Mouse (Mus musculus) urinary bladder, adult 2 months (tissue): Measurements from ENCODE around the gene Grip1. TPM values are rescaled to one million over a fixed set of nuclear protein-coding genes. Genes with fewer than 3 reads are reported as not detected.
"Not testable (repeated sequence)": the region's sequence is repeated elsewhere in the genome, so short reads cannot be mapped to it uniquely, and the experiment has no call there.

Experiments
- DNase-seq: peaks from one replicate; pipeline ENCODE4 v3.0.0; 2022; ENCODE audit warnings: low spot score
- polyA plus RNA-seq: library from polyadenylated mRNA; depleted of rRNA; stranded (reverse); fragments of >200 nt; gene quantifications from 2 replicates; pipeline ENCODE4 v1.2.3, GENCODE M21; 2012

Gene Grip1
- polyA plus RNA-seq, 1 experiment, result 0.30 TPM

DNA sequence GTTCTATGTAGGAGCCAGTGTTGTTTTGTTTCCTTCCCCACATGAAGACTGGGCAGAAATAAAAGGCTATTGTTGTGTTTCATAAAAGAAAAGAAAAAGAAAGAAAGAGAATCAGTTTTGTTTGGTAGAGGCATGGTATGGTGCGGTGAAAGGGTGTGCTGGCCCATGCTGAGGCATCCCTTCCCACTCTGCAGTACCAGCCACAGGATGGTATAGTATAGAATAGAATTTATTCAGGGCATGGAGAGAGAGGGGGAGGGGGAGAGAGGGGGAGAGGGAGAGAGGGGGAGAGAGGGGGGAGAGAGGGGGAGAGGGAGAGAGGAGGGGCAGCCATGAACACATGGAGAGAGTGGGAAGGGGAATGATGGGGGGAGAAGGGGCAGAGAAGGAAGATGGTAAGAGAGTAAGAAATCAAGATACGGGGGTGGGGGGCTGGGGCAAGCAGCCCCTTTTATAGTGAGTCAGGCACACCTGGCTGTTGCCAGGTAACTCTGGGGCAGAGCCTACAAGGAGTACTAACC lies 591.1 kb downstream of the Grip1 start:
- DNase-seq, result no peak

DNA sequence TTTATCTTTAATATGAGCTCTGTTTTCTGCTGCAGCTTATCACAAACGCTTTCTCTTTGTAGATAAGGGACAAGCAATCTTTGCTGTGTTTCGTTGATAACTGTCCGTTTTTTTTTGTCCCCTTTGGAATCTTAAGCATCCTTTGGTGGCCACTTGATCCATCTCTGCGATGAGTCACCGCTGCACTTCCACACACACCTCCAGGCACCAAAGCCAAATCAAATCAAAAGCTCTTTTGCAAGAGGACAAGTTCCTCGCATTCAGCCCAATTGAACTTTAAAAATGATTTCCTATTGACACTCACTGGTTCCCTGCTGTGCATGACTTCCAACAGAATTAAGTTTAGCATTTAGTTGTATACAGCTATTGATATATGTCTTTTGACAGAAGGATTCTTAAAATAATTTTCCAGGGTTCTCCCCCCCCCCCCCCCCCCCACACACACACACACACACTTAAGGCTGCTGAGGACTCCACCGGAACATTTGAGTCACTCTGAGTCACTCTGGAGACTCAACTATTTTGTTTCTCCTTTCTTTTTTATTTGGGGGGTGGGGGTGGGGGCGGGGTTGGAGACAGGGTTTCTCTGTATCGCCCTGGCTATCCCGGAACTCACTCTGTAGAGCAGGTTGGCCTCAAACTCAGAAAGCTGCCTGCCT lies 607.1 kb downstream of the Grip1 start:
- DNase-seq, result no peak

DNA sequence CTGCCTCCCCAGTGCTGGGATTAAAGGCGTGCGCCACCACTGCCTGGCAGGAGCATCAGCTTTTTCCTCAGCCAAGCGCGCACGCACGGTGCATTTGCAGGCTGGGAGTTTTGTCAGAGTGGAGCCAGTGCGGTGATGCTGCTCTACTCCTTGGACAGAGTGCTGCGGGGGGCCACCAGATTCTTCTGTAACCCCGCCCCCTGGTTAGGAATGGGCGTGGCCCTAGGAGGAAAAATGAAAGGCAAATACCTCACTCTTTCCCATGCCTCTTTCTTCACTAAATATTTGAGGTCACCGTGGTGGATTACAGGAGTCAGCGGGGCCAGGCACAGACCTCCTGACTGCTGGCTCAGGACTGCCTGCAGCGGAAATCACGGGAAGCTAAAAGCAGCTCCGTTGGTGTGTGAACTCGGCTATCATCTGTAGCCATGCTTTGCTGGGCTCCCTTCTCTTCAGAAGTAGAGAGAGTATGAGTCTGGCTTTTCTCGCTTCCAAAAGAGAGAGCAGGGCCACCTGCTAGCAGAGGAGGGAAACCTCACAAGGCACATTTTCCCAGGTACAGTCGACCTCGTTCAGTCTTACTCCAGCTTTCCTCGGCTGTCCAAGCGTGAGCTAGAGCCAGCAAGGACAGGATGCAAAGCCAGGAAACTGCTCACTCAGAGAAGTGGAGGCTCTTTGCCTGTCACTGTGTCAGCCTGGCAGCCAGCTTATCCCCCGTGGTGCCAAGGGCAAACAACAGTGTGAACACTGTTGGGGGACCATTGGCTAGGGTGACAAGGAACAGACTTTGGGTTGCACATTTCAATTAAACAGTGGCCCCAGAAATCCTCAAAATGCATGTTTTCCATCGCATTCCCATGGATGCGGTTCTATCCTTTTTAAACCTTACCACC lies 607.9 kb downstream of the Grip1 start:
- DNase-seq, result no peak

DNA sequence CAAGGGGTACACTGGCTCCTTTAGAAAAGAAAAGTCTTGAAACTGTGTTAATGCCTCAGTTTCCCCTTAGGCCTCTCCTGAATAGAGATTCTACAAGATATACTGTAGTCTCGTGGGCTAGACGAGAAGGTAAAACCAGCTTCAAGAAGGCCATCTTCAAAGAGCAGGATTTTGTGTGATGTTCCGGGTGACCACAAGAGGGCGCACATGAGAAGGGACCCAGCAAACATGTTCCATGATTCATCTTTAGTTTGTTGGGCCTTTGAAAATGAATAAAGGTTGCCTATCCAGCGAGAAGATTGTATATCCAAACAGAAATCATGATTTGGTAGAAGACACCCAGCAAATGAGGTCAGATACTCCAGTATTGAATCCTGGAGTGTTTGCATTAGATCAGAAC lies 610.8 kb downstream of the Grip1 start:
- DNase-seq, result no peak

DNA sequence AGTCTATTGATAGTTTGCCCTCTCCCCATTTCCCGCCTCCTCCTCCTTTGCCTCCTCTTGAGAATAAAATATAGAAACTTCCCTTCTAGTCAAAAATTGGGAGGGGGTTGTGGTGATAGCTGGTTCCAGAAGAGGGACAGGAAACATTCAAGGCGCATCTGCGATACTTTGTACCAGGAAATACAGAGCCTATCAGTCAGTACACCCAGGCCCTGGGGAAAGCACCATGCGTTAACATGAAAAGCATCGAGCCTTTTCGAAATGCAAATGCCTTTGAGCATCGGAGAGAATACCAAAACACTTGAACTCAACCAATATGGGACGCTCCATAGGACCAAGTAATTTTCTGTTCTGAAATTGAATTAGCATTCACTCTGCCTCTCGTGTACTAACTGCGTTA lies 612.7 kb downstream of the Grip1 start:
- no peak for DNase-seq

DNA sequence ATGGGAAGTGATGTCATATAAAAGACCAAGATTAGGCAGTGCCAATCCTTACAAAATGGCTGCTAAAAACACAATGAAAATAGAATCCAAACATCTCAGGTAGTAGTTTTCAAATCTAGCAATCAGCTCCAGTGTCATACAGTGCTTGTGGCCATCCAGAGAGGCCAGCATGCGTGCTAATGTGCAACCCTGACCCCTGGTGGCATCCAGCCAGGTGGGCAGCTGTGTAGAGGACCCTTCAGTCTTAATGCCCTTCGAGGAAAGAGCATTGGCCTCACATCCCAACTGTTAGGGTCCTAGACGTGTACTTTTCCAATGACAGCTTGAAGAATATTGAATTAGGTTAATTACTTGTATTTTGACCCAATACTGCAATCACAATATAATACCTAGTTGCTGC lies 624.2 kb downstream of the Grip1 start:
- no peak for DNase-seq

DNA sequence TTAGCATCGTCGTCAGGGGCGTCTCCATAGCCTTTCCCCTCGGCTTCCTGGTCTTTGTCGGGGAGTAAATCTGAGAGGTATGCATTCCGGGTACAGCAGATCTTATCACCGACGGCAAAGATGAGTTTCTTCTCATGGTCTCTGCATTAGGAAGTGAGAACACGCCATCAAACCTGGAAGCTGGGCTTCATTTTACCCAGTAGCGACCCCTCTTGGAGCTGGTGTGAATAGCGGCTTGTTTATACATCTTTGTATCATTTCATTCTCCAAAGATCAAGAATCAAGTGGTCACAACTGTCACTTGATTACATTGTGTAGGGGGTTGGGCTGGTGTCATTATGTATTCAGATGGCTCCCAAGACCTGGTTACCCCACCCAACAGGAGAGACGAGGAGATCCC lies 638.9 kb downstream of the Grip1 start:
- no peak for DNase-seq

DNA sequence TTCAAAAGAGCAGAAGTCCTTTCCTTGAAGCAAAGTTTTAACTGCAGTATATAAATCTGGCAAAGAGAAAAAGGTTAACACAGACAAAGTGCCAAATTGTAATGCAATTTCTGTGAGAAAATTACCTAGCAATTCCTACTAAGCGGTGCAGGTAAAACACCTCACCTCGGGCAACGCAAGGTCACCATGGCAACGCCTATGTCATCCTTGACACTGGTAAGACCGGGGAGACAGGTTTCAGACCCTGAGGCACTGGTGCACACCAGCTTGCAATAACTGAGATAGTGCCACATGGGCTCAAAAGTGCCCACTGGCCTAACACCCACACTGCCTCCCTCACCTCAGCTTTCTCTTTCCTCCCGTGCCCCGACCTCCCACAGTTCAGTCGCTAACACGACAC lies 641.5 kb downstream of the Grip1 start:
- no peak for DNase-seq

DNA sequence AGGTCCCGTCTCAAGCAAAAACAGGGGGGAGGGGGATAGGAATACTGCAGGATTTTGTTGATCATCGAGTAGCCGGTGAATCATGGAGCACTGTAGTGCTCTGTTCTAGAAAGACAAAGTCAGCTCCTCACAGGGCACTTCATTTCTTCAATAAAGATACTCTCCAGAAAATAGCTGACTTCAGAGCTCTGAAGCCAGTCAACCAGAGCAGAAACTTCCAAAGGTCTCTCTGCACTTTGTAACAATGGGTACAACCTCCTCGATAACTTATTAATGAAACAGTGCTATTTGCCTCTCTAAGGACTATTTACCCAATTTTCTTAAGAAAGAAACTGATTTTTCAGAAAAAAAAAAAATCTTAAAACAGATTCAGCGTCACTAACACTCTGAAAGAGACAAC lies 642.1 kb downstream of the Grip1 start:
- no peak for DNase-seq

DNA sequence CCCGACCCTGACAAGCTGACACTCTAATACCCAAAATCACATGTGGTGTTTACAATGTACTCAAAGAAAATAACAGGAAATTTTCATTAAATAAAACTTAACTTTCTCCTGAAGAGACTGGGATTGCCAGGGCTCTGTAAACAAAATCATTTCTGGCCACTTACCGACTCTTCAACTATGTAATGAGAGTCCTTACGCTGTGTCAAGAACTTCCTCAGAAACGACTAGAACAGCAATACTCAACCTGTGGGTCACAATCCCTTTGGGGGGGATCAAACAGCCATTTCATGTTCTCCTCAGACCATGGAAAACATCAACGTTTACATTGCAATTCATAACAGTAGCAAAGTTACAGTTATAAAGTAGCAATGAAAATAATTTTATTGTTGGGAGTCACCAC lies 643.9 kb downstream of the Grip1 start:
- DNase-seq, result no peak

DNA sequence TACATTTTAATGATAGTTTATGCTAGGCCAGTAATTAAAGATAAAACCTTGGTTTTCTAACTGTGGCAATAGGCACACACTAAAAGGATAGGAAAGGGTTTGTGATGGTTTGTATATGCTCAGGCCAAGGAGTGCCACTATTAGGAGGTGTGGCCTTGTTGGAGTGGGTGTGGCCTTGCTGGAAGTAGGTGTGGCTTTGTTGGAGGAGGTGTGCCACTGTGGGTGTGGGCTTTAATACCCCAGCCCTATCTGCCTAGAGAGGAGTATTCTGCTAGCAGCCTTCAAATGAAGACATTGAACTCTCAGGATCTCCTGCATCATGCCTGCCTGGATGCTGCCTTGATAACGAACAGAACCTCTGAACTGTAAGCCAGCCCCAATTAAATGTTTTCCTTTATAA lies 647.2 kb downstream of the Grip1 start:
- no peak for DNase-seq

DNA sequence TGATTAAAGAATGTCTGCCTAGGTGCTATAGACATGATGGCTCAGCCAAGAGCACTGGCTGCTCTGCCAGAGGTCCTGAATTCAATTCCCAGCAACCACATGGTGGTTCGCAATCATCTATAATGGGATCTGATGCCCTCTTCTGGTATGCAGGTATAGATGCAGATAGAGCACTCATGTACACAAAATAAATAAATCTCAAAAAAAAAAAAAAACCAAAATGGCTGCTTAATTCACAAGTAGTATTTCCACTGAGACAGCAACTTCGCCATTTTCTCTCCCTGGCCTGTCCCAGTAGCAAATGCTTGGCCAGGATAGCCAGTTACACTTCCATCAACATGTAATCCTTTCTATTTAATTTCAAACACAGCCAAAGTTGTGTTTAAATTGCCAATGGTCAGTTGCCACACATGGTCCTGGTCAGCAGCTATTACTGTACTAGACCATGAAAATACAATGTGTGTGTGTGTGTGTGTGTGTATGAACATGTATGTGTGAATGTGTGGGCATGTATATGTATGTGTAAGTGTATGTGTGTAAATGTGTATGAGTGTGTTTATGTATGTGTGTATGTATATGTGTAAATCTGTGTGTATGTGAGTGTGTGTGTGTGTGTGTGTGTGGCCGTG lies 658.2 kb downstream of the Grip1 start:
- DNase-seq, result no peak

DNA sequence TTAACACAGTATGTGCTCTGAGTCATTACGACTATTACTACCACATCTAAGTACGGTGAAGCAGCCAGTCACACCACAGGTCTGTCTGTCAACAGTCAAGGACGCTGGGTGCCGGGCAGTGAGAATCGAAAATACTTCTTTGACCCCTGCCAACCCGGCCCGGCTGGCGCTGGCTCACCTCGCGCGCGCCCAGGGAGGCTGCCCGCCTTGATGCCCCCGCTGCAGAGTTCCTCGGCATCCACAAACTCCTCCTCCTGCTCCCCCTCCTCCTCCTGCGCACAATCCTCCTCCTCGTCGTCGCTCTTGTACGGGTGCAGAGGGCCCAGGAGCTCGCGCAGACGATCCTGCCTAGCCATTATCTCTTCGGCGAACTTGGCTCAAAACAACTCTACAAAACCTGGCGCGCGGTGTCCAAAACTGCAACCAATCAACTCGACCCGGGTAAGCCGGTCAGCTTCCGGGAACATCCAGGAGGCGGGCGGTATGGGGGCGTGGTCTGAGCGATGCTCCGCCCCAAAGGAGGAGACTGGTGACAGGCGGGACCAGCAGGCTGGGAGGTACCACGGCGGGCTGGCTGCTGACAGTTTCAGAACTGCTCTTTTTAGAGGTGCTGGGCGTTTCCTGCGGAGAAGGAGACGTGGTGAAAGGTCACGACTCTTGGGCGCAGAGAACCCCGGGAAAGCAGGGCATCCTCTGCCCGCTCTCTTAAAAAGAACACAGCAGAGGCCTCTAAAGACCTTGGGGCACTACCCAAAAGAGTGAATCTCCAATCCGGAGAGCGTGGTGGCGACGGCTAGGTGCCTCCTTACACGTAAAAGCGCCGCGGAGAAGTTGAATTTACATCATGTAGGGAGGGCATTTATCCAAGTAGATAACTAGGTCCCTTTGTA lies 659.1 kb downstream of the Grip1 start, which contains the start of gene Helb:
Gene Helb (minus strand): TSS at position 481 of the 890 bp plus-strand sequence.
- DNase-seq, result peak; percentile 86

DNA sequence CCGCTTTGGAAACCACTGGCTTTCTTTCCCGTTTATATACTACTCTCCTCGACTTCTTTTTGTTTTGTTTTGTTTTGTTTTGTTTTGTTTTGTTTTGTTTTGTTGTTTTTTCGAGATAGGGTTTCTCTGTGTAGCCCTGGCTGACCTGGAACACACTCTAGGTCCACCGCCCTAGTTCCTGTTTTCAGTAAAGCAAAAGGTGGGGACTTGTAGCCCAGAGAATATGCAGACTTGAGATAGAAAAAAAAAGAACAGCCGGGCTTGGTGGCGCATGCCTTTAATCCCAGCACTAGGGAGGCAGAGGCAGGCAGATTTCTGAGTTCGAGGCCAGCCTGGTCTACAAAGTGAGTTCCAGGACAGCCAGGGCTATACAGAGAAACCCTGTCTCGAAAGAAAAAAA lies 659.9 kb downstream of the Grip1 start:
- DNase-seq, result not testable (repeated sequence)

DNA sequence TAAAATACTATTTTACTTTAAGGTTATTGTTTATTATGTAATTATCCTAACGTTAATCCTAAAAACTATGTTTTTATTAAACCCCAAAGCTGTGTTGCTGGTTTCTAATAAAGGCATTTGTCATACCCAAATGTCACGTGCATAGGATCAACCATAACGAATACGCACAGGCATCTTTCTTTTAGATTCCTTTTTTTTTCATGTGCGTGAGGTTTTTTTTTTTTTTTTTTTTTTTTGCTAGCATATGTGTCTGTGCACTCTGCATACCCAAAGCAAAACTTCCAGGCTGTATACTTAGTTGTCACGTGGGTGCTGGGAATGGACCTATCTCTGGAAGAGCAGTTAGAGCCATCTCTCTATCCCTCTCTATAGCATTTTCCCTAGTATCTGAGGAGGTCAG lies 660.4 kb downstream of the Grip1 start:
- DNase-seq, result no peak

DNA sequence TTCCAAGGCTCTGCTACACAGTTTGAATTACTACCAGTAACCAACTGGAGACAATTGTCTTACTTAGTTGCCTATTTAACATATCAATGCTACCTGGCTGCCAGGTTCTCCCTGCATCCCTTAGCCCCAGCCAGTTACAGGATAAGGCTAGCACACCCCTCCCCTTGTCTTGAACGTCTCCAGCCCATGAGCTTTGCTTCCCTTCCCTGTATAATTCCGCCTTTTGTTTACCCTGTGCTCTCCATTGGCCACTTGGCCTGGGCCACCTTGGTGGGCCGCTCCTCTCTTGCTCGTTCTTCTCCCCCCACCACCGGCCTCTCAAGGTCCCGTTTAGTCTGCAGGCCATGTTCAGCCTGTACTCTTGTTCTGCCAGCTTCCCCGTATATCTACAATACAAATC lies 660.9 kb downstream of the Grip1 start:
- no peak for DNase-seq

DNA sequence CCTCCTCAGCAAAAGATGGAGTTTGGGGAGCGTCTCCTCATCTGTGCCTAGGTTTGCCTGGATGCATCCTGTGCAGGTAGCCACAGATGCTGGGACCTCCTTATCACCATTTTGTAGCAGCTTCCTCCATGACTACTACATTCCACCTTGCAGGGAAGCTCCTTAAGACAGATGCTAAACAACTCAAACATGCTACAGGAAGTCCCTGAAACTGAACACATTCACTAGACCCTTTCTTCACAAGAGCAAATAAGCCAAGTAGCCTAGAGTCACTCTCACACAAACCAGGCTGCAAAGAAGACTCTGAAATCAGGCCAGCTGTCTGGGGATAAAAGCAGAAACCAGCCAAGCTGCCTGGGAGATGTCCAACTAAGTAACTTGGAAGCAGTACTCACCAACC lies 661.6 kb downstream of the Grip1 start:
- no peak for DNase-seq

DNA sequence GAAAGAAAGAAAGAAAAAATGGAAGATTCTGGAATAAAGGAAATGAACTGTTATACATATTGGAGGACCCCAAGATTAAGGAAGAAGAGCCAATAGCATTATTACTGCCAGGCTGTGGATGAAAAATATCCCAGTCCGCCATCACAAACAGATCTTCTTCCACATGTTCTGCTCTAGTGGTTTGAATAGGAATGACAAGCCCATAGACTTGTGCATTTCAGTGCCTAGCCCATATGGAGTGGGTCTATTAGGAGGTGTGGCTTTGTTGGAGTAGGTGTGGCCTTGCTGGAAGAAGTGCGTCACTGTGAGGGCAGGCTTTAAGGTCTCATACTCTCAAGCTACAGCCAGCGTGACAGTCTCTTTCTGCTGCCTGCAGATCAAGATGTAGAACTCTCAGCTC lies 670.1 kb downstream of the Grip1 start:
- DNase-seq, result no peak

DNA sequence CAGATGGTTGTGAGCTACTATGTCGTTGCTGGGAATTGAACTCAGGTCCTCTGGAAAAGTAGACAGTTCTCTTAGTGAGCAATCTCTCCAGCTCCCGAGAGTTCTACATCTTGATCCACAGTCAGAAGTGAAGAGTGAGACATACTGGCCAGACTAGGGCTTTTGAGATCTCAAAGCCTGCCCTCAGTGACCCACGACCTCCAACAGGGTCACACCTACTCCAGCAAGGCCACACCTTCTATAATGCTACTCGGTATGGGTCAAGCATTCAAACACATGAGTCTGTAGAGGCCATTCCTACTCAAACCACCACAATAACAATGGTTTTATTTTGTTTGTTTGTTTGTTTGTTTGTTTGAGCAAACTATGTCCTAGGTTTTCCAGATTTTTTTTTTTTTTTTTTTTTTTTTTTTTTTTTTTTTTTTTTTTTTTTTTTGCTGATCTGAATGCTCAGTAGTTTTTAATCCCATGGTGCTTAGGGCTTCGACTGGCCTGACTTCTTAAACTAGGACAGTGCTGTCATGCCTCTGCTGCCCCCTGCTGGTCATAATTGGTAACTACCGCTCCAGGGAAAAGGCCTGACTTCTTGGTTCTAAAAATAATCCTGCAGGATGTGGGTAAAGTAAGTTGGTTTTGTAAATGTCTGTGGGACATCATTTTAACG lies 671.3 kb downstream of the Grip1 start:
- DNase-seq, result peak; percentile 61

DNA sequence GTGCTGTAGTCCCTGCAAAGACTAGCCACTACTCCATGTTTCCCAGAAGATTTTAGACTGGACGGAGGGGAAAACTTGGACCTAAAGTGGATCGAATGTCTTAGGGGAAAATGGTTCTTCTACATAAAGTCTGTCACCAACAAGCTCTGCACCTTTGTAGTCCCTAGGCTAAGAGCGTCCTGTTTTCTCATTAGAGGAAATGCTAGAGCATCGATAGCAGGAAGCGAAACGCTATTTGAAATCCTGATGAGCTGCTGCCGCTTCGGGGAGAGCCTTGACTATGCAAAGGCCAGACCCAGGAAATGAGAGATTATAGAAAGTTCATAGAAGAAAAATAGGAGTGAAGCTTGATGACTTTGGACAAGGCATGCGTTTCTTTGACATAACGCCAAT lies 671.8 kb downstream of the Grip1 start:
- no peak for DNase-seq
